Mouse (Mus musculus): ENCODE measurements around the gene Phc2.

Gene Phc2

GRCm38 (mm10) chr4:128784950-128785631, 130.6 kb downstream of the Phc2 start:
- DNase-seq (ENCODE audit: low spot score), result no peak

GRCm38 (mm10) chr4:128785921-128786654, 131.6 kb downstream of the Phc2 start:
- no peak for DNase-seq (ENCODE audit: low spot score)

- no peak for DNase-seq (ENCODE audit: low spot score)
These were observed 132.8 kb downstream of the Phc2 start for GRCm38 (mm10) chr4:128787023-128787939.

GRCm38 (mm10) chr4:128788108-128788507, 133.6 kb downstream of the Phc2 start:
- no peak for DNase-seq (ENCODE audit: low spot score)

GRCm38 (mm10) chr4:128789646-128790045, 135.1 kb downstream of the Phc2 start:
- DNase-seq (ENCODE audit: low spot score), result no peak

- DNase-seq (ENCODE audit: low spot score), result no peak
These were observed 139.2 kb downstream of the Phc2 start for GRCm38 (mm10) chr4:128793710-128794109.

GRCm38 (mm10) chr4:128794198-128794597, 139.7 kb downstream of the Phc2 start:
- no peak for DNase-seq (ENCODE audit: low spot score)

- DNase-seq (ENCODE audit: low spot score), result no peak
These were observed 141.1 kb downstream of the Phc2 start for GRCm38 (mm10) chr4:128795596-128795995.

GRCm38 (mm10) chr4:128796788-128797187, 142.3 kb downstream of the Phc2 start:
- DNase-seq (ENCODE audit: low spot score), result no peak

- no peak for DNase-seq (ENCODE audit: low spot score)
These were observed 147.4 kb downstream of the Phc2 start for GRCm38 (mm10) chr4:128801675-128802465.
